Mouse (Mus musculus): Measurements from ENCODE around the gene Ly6g6d. TPM values are rescaled to one million over a fixed set of nuclear protein-coding genes. Genes with fewer than 3 reads are reported as not detected.

Ly6g6d gene
- polyA plus RNA-seq, 1 experiment from 2014 or later = not detected

DNA sequence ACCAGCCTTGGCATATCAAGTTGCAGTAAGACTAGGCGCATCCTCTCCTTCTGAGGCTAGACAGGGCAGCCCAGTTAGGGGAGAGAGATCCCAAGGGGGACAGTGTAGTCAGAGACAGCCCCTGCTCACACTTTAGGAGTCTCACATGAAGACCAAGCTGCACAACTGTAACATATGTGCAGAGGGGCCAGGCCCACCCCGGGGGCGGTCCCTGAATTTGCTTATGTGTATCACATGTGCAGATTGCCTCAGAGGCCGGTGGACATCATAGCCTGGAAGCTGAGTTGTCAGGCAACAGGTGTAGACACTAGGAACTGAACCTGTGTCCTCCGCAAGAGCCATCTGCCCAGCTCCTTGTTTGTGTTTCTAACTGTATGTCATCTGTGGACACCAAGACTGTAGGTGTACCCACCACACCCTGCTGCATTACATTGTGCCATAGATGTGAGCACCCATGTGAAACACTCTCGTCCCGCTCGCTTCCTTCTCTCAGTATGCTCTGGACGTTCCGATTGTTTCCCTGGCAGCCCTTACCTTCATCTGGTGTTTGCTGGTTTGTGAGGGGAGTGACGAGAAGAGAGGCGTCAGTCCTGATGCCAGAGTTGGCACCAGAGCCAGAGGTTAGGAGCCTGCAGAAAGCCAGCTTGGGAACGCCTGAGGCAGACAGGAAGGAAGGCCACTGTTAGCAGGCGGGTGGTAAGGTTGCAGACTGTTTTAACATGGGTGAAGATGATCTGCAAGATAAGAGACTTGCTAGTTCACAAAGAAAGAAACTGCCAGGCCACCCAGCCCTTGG, 14.7 kb upstream of the Ly6g6d start:
- no peaks in the 10 kb centered on the region for H3K9me3 ChIP-seq
- no peak overlapping the region; the same call in 1 of the 2 replicates for H3K4me3 ChIP-seq
- H3K4me1 ChIP-seq = peaks cover 17% of the 10 kb centered on the region
- no peak overlapping the region for H3K27ac ChIP-seq (replicated peaks)
- no peaks in the 10 kb centered on the region for H3K27me3 ChIP-seq (replicated peaks; ENCODE audit: low read depth, poor library complexity, severe bottlenecking)
- peaks cover 63% of the 10 kb centered on the region for H3K36me3 ChIP-seq (replicated peaks)
- no peak for DNase-seq (ENCODE audit: low spot score)
- WGBS = 86% methylated on average over 14 of the region's 14 CpGs

DNA sequence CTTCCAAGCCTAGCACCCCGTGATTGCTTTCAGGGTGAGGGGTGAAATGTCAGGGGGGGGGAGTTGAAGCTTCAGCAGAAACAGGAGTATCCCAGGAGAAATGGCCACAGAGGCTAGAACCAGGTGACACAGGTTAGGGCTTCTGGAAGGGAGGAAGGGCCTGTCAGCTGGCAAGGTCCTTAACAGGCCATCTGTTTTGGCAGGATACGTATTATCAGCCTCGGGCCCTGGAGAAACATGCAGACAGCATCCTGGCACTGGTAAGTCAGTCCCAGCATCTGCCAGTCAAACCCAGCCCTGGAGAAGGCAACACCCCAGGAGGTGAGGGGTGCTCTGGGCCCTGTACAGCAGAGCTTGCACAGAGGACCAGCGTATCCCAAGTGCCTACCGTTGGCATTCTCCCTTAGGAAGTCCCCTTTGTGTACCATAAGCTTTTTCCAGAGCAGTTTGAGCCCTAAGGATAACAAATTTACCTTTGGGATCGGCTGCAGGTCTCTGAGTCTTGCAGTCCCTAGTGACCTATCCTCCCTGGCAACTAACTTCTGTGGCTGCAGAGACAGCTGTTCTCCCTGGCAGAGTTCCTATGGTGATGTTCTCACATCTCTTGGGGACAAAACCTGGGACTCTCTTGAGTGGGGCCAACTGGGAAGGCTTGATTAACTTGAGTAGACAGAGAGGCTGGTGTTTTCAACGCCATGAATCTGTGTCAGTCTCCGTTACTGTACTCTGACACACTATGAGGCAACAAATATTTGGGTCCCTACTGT, 12.5 kb upstream of the Ly6g6d start:
- Histone ChIP-seq H3K4me1 (peaks cover 17% of the 10 kb centered on the region), H3K4me3 (peak overlapping the region; percentile 83), H3K27ac (replicated peaks) (0 out of 2 replicates have a peak overlapping the region, but pooled peaks have one; percentile 24), H3K27me3 (replicated peaks; ENCODE audit: low read depth, poor library complexity, severe bottlenecking) (no peaks in the 10 kb centered on the region), H3K9me3 (no peaks in the 10 kb centered on the region), H3K36me3 (replicated peaks) (peaks cover 41% of the 10 kb centered on the region)
- DNase-seq (ENCODE audit: low spot score) = no peak
- WGBS = 76% methylated on average over 8 of the region's 8 CpGs

DNA sequence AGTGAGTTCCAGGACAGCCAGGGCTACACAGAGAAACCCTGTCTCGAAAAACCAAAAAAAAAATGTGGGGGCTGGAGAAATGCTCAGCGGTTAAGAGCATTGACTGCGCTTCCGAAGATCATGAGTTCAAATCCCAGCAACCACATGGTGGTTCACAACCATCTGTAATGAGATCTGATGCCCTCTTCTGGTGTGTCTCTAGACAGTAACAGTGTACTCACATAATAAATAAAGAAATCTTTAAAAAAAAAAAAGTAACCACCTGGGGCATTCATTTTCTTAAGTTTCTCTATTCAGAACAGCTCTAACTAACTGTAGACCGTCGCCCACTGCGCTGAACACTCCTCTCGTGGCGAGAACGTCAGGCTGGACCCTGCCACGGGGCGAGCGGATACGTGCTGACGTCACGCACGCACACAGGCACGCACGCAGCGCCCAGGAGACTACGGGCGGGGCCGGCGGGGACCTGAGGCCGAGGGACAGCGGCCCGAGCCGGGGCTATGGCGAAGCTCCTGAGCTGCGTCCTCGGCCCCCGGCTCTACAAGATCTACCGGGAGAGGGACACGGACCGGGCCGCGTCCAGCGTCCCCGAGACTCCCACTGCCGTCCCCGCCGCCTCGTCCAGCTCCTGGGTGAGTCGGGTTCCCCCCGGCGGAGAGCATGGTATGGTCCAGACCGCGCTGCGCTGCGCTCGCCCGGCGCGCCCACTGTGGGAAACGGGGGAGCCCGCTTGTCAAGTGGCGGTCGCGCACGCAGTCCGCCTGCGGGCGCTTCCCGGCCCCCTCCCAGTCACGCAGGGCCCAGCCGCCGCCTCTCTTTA, 11.2 kb upstream of the Ly6g6d start, which contains the start of gene Abhd16a:
TSS of gene Abhd16a (plus strand) at position 439 of the 820 bp plus-strand sequence.
- H3K4me1 ChIP-seq = peaks cover 17% of the 10 kb centered on the region
- DNase-seq (ENCODE audit: low spot score) = peak; percentile 95
- H3K36me3 ChIP-seq (replicated peaks) = peaks cover 28% of the 10 kb centered on the region
- H3K9me3 ChIP-seq = no peaks in the 10 kb centered on the region
- H3K27ac ChIP-seq (replicated peaks) = peak within 1 kb of the TSS; percentile 99
- H3K27me3 ChIP-seq (replicated peaks; ENCODE audit: low read depth, poor library complexity, severe bottlenecking) = no peaks in the 10 kb centered on the region
- H3K4me3 ChIP-seq = peak within 1 kb of the TSS; percentile 83
- WGBS = 3% methylated on average over 67 of the region's 67 CpGs

DNA sequence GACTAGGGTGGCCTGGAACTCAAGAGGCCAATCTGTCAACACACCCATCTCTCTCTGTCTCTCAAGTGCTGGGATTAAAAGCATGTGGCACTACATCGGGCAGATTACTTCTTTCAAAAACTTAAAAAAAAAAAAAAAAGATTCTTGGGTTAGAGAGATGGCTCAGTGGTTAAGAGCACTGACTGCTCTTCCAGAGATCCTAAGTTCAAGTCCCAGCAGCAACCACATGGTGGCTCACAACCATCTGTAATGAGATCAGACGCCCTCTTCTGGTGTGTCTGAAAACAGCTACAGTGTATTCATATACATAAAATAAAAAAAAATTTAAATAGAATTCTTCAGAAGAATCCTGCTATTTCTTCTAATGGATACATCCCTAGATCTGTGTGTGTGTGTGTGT, 10.3 kb upstream of the Ly6g6d start:
- Histone ChIP-seq H3K27me3 (replicated peaks; ENCODE audit: low read depth, poor library complexity, severe bottlenecking) (no peaks in the 10 kb centered on the region), H3K4me1 (peaks cover 17% of the 10 kb centered on the region), H3K4me3 (no peak overlapping the region), H3K9me3 (no peaks in the 10 kb centered on the region), H3K36me3 (replicated peaks) (peaks cover 20% of the 10 kb centered on the region), H3K27ac (replicated peaks) (no peak overlapping the region)
- DNase-seq (ENCODE audit: low spot score) = no peak
- 53% methylated on average over 2 of the region's 2 CpGs for WGBS

DNA sequence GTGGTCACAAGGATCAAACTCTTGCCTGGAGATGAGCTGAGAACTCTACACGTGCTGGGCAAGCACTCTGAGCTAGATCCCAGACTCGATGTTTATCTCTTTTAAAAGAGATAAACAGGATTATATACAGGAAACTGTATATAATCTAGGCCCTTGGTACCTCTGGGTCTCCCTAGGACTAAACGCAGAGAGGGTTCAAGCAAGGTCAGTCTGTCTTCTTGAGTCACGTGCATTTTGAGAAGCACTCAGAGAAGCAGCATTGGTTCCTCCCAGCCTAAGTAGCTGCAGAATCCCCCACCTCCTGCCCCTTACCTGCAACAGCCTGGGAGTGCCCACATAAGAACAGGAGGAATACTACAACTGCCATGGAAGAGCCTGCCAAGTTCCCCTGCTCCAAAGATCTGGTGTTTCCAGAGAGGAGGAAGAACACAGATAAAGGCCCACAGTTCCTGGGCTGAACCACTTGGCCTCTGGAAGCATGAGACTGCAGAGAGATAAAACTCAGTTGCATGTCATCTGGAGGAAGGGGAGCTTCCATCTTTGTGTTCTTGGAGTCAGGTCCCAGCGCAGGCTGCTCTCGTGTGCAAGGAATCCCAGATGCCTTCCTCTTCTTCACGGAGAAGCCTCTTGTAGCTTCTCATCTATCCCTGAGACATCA, 7.5 kb upstream of the Ly6g6d start, which contains the start of gene Ly6g6f:
TSS of gene Ly6g6f (minus strand) at position 403 of the 658 bp plus-strand sequence.
- no peak within 1 kb of the TSS for H3K27ac ChIP-seq (replicated peaks)
- no peak for DNase-seq (ENCODE audit: low spot score)
- 80% methylated on average over 7 of the region's 7 CpGs for WGBS
- H3K4me1 ChIP-seq = peaks cover 11% of the 10 kb centered on the region
- no peaks in the 10 kb centered on the region for H3K36me3 ChIP-seq (replicated peaks)
- H3K27me3 ChIP-seq (replicated peaks; ENCODE audit: low read depth, poor library complexity, severe bottlenecking) = peaks cover 4% of the 10 kb centered on the region; the same call in 1 of the 2 replicates
- H3K9me3 ChIP-seq = no peaks in the 10 kb centered on the region
- H3K4me3 ChIP-seq = no peak within 1 kb of the TSS

DNA sequence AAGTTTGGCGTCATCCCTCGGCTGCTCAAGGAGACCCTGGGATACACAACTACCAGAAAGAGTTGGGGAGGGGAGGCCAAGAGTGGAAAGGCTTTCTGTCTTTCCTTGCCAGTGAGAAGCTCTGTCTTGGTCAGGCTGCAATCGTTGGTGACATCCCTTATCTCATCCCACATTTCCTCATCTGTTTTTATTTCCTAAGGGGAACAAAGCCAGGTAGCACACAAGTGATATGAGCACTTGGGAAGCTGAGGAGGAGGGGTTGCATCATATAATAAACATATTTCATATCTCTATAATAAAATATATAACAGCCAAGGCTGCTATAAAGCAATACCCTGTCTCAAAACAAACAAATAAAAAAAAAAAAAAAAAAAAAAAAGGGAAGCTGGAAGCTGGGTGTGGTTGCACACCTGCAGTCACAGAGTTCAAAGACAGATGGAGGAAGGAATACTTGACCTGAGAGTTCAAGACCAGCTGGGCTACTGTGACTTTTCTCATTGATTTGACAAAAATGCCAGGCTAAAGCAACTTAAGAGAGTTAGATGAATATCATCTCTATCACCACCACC, 6.1 kb upstream of the Ly6g6d start:
- 86% methylated on average over 3 of the region's 3 CpGs for WGBS
- Histone ChIP-seq H3K27ac (replicated peaks) (no peak overlapping the region), H3K36me3 (replicated peaks) (no peaks in the 10 kb centered on the region), H3K9me3 (no peaks in the 10 kb centered on the region), H3K4me1 (no peaks in the 10 kb centered on the region), H3K4me3 (no peak overlapping the region), H3K27me3 (replicated peaks; ENCODE audit: low read depth, poor library complexity, severe bottlenecking) (peaks cover 16% of the 10 kb centered on the region; the same call in 1 of the 2 replicates)
- no peak for DNase-seq (ENCODE audit: low spot score)

DNA sequence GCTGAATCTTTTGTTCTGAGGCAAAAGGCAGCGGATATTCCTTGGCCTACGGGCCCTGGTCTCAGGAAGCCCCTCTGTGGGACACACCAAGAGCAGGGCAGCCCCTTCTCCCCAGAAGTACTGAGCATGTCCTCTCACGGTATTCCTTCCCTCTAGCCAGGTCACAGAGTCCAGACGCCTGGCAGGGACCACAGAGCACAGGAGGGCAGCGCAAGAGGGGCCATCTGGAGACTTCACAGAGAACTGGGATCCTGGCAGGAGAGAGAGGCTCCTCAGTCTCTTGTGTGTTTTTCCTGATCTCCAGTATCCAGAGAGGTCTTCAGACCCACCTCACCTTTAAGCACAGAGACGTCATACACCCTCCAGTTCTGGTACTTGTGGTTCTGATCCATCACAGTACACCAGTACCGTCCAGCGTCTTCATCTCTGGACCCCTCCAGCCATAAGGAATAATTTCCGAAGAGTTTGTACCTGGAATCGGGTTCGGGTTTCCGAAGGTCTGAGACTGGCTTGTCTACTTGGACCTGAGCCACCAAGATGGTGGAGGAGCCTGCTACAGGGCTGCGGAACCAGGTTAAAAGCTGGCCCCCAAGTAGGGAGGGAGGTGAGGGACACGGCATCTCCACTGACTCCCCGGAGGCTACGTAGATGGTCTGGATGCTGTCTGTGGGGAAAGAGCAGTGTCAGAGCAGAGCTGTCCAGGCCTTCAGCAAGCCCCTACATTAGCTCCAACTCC, 5.1 kb upstream of the Ly6g6d start:
- Histone ChIP-seq H3K27ac (replicated peaks) (peak overlapping the region; percentile 32; the same call in 1 of the 2 replicates), H3K27me3 (replicated peaks; ENCODE audit: low read depth, poor library complexity, severe bottlenecking) (peaks cover 20% of the 10 kb centered on the region), H3K36me3 (replicated peaks) (no peaks in the 10 kb centered on the region), H3K9me3 (no peaks in the 10 kb centered on the region), H3K4me3 (no peak overlapping the region), H3K4me1 (peaks cover 3% of the 10 kb centered on the region)
- 84% methylated on average over 16 of the region's 16 CpGs for WGBS
- DNase-seq (ENCODE audit: low spot score) = no peak

DNA sequence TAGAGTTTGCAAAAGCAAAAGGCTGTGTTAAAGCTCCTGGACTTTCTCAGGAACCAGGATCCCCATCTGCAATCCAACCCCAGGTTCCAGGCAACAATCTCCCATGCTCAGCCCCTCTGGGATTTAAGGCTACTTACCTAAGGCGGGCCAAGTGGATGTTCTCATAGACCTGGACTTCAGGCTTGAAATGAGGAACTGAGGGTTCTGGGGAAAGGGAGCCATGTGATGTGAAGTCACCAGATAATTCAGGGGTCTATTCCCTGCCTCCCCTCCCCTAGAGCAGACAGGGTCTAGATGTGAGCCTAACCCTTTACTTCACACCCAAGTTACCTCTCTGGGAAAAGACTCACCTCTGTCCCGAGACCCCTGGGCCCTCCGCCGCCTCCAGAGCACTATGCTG, 2.8 kb upstream of the Ly6g6d start:
- Histone ChIP-seq H3K27ac (replicated peaks) (no peak overlapping the region), H3K4me3 (no peak overlapping the region), H3K36me3 (replicated peaks) (no peaks in the 10 kb centered on the region), H3K4me1 (peaks cover 26% of the 10 kb centered on the region), H3K27me3 (replicated peaks; ENCODE audit: low read depth, poor library complexity, severe bottlenecking) (peaks cover 40% of the 10 kb centered on the region), H3K9me3 (no peaks in the 10 kb centered on the region)
- WGBS = 69% methylated on average over 4 of the region's 4 CpGs
- DNase-seq (ENCODE audit: low spot score) = no peak

DNA sequence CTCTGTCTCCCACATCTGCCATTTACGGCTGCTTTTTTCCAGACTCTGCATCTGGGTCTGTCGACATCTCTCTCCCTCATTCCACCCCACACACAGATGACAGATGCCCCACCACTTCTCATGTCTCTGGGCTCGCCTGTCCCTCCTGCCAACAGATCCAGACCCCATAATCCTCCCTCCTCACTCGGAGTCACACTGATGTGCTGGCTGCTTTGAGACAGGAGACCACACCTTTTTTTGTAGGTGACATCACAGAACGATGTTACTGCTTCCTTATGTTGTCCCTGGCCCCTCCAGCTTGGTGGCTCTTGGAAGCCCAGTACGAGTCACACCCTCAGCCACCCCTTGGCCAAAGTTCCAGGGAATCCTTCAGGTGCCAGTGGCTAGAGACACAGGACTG, 2.4 kb upstream of the Ly6g6d start:
- DNase-seq (ENCODE audit: low spot score) = no peak
- WGBS = 67% methylated on average over 6 of the region's 6 CpGs
- H3K9me3 ChIP-seq = no peaks in the 10 kb centered on the region
- H3K4me1 ChIP-seq = peaks cover 26% of the 10 kb centered on the region
- no peaks in the 10 kb centered on the region for H3K36me3 ChIP-seq (replicated peaks)
- H3K27ac ChIP-seq (replicated peaks) = no peak overlapping the region
- no peak overlapping the region for H3K4me3 ChIP-seq
- peaks cover 42% of the 10 kb centered on the region for H3K27me3 ChIP-seq (replicated peaks; ENCODE audit: low read depth, poor library complexity, severe bottlenecking)

DNA sequence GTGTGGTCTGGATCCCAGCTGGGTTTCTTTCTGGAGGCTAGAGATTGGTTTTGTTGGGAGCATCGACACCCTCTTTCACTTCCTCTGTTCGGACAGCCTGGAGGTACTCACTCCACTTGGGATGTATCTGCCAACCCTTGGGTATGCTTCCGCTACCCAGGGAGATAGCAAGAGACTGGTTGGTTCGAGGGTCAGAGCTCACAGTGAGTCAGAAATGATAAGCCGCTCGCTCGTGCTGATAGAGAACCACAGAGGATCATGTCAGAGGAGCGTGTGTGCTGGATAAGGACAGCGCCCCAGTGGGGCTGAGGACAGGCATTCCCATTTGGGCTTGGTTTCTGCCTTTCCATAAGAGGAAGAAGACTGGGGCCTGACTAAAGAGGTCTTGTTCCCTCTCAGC, 1.9 kb upstream of the Ly6g6d start:
- no peaks in the 10 kb centered on the region for H3K36me3 ChIP-seq (replicated peaks)
- H3K4me3 ChIP-seq = no peak overlapping the region
- no peak overlapping the region for H3K27ac ChIP-seq (replicated peaks)
- no peaks in the 10 kb centered on the region for H3K9me3 ChIP-seq
- WGBS = 73% methylated on average over 9 of the region's 9 CpGs
- no peak for DNase-seq (ENCODE audit: low spot score)
- peaks cover 26% of the 10 kb centered on the region for H3K4me1 ChIP-seq
- H3K27me3 ChIP-seq (replicated peaks; ENCODE audit: low read depth, poor library complexity, severe bottlenecking) = peaks cover 42% of the 10 kb centered on the region

DNA sequence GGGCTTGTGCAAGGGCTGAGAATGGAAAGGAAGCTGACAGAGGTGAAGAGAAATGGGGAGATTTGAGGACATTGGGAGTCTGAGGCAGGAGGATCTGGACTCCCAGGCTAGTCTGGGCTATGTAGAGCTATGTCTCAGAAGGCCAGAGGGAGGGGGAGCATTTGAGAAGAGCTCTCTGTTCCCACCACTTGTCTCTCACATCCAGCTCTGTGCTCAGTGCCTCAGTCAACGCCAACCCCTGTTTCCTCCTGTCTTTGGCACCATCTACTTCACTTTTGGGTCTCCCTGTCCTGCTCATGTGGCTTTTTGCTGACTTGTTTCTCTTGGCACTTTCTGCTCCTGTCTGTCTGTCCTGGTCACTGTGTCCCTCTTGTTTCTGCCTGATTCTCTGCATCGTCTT, 580 bp downstream of the Ly6g6d start:
- peaks cover 32% of the 10 kb centered on the region for H3K4me1 ChIP-seq
- DNase-seq (ENCODE audit: low spot score) = no peak
- peaks cover 42% of the 10 kb centered on the region for H3K27me3 ChIP-seq (replicated peaks; ENCODE audit: low read depth, poor library complexity, severe bottlenecking)
- H3K27ac ChIP-seq (replicated peaks) = peak overlapping the region; percentile 60
- peak overlapping the region; percentile 43 for H3K4me3 ChIP-seq
- no peaks in the 10 kb centered on the region for H3K9me3 ChIP-seq
- WGBS = 45% methylated on average over 2 of the region's 2 CpGs
- H3K36me3 ChIP-seq (replicated peaks) = no peaks in the 10 kb centered on the region

All from embryonic facial prominence, embryonic 10.5 days (tissue).